Mouse (Mus musculus) thymus, postnatal 25 days (tissue): ENCODE measurements around the gene Akap6.

ENCODE experiments used
- DNase-seq: peaks from one replicate; pipeline ENCODE4 v3.0.0; 2022

Akap6 gene

DNA sequence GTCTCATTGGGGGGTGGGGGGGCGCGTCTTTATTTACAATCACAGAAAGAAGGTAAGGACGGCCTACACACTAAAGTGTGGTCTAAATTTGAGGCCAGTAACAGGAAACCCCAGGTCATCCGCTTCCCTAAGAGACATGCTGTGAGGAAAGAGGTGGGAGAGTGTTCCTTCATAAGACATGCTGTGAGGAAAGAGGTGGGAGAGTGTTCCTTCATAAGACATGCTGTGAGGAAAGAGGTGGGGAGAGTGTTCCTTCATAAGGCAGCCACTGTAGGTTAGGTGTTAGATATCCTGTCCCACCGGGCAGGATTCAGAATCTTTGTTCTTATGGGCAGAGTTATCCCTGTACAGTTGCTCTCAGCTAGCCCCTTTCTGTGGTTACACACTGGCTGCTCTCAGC is 494.5 kb downstream of the Akap6 start:
- DNase-seq = no peak
